Mouse (Mus musculus) MEL (cell line): ENCODE measurements around the gene Elp5.

ENCODE experiments used
- BHLHE40 ChIP-seq: IDR thresholded peaks from 2 replicates; pipeline ENCODE4 v1.6.1; 2012; ENCODE audit warnings: low read depth, mild to moderate bottlenecking, inconsistent platforms, low read length, improper control_type of control experiment, borderline replicate concordance
- CTCF ChIP-seq, 3 experiments: IDR thresholded peaks in 2 of 3; conservative IDR thresholded peaks in 1 of 3; 2 replicates each; pipeline ENCODE4 v1.5.1; 2011 to 2012; ENCODE audit warnings: low read length in 3 of 3, low read depth in 2 of 3, mild to moderate bottlenecking in 2 of 3, improper control_type of control experiment in 1 of 3, inconsistent platforms in 1 of 3, mixed read lengths in 1 of 3, moderate library complexity in 1 of 3; ENCODE audit not compliant: control insufficient read depth in 1 of 3, insufficient read depth in 1 of 3, poor library complexity in 1 of 3, severe bottlenecking in 1 of 3
- MXI1 ChIP-seq: IDR thresholded peaks from 2 replicates; pipeline ENCODE4 v1.6.1; 2011; ENCODE audit warnings: mild to moderate bottlenecking, low read depth, low read length, improper control_type of control experiment
- POLR2AphosphoS5 ChIP-seq: IDR thresholded peaks from 2 replicates; pipeline ENCODE4 v1.6.1; 2012; ENCODE audit warnings: low read depth, borderline replicate concordance, mild to moderate bottlenecking, inconsistent platforms, low read length, moderate library complexity, mixed read lengths
- SMC3 ChIP-seq: IDR thresholded peaks from 2 replicates; pipeline ENCODE4 v1.6.1; 2011; ENCODE audit warnings: low read depth, low read length, improper control_type of control experiment
- UBTF ChIP-seq: IDR thresholded peaks from 2 replicates; pipeline ENCODE4 v1.6.1; 2012; ENCODE audit warnings: low read depth, mild to moderate bottlenecking, inconsistent platforms, low read length, improper control_type of control experiment, moderate library complexity, borderline replicate concordance; ENCODE audit not compliant: insufficient read depth
- USF1 ChIP-seq: IDR thresholded peaks from 2 replicates; pipeline ENCODE4 v1.6.1; 2014; ENCODE audit warnings: low read depth, mild to moderate bottlenecking, inconsistent platforms, low read length, improper control_type of control experiment, moderate library complexity

- no peak for TF ChIP-seq CTCF (IDR thresholded peaks at IDR 0.05 in 2 of 3, conservative IDR thresholded peaks at IDR 0.05 in 1 of 3; ENCODE audit: control insufficient read depth in 1 of 3, insufficient read depth in 1 of 3, low read depth in 2 of 3, low read length in 3 of 3, poor library complexity in 1 of 3, severe bottlenecking in 1 of 3)
- no peak for TF ChIP-seq USF1
- TF ChIP-seq SMC3 = no peak
- TF ChIP-seq MXI1 = no peak
- no peak for TF ChIP-seq UBTF
- TF ChIP-seq POLR2AphosphoS5 = no peak
- TF ChIP-seq BHLHE40 = no peak
These were observed 44.9 kb downstream of the Elp5 start for GRCm38 (mm10) chr11:69937385-69937784.
